8 mouse cellular contexts compared by ENCODE assay signal in genomic region chr9:123717186-123718008, GRCm38 (mm10). TPM values are rescaled to one million over a fixed set of nuclear protein-coding genes. Genes with fewer than 3 reads are reported as not detected.
DNase-seq lines count a peak whose midpoint lies in the region; ATAC-seq and TF ChIP-seq lines count a peak whose summit lies in the region.

Gene Lztfl1, minus strand, starts transcription at chr9:123717697.

- no peak for TF ChIP-seq CTCF in gastrocnemius, adult 2 months (IDR thresholded peaks at IDR 0.05)
- no peak for TF ChIP-seq CTCF in hindbrain, postnatal 0 days (IDR thresholded peaks at IDR 0.05; ENCODE audit: low read depth)
- TF ChIP-seq CTCF in left cerebral cortex, adult 2 months (IDR thresholded peaks at IDR 0.05), result no peak

- peak within 1 kb of the TSS; percentile 82 for H3K4me2 ChIP-seq in hindbrain, postnatal 0 days (ENCODE audit: low read depth, low read length)

- under 1% methylated on average over 55 of the region's 55 CpGs for WGBS in hindbrain, postnatal 0 days

- H3K36me3 ChIP-seq in hindbrain, postnatal 0 days (ENCODE audit: insufficient read depth, low read length), result no peaks in the 10 kb centered on the region

- H3K9ac ChIP-seq in hindbrain, postnatal 0 days (replicated peaks; ENCODE audit: low read length), result peak within 1 kb of the TSS; percentile 76

- intact Hi-C loops in gastrocnemius, adult 2 months (cut with DNase I), result loop anchor here (5.0 kb wide), 1 partner anchor 80 kb away; no protein-coding TSS in a partner anchor
- intact Hi-C loops in left cerebral cortex, adult 2 months (cut with DNase I), result loop anchor here (5.0 kb wide), 1 partner anchor 80 kb away; no protein-coding TSS in a partner anchor

- peaks cover 4% of the 10 kb centered on the region for H3K4me1 ChIP-seq in hindbrain, postnatal 0 days (ENCODE audit: insufficient read depth, low read length)

- peak; percentile 100 for DNase-seq in ZHBTc4 (ENCODE audit: low read depth, low spot score)
- DNase-seq in gastrocnemius, adult 2 months, result peak; percentile 97
- peak; percentile 100 for DNase-seq in hindbrain, postnatal 0 days (ENCODE audit: low spot score)
- DNase-seq in left cerebral cortex, adult 2 months (ENCODE audit: extremely low spot score in 1 of 2, low spot score in 2 of 2), result peak; percentile 94 to 96
- peak; percentile 98 to 99 for DNase-seq in right cerebral cortex, adult 2 months (ENCODE audit: low spot score in 2 of 2)
- peak; percentile 98 for DNase-seq in urinary bladder, postnatal 14 days (ENCODE audit: low spot score)

- peak; percentile 98 for ATAC-seq in common myeloid progenitor, adult 5-6 weeks (replicated peaks; ENCODE audit: low read depth, poor library complexity, severe bottlenecking)
- ATAC-seq in hindbrain, postnatal 0 days, result peak; percentile 100
- ATAC-seq in megakaryocyte, adult 5-6 weeks (ENCODE audit: poor library complexity, severe bottlenecking), result peak; percentile 97

- peak within 1 kb of the TSS; percentile 85 for H3K27ac ChIP-seq in gastrocnemius, adult 2 months
- peak within 1 kb of the TSS; percentile 71 for H3K27ac ChIP-seq in hindbrain, postnatal 0 days
- H3K27ac ChIP-seq in left cerebral cortex, adult 2 months, result peak within 1 kb of the TSS; percentile 78

- peak within 1 kb of the TSS; percentile 76 for H3K4me3 ChIP-seq in gastrocnemius, adult 2 months
- peak within 1 kb of the TSS; percentile 67 for H3K4me3 ChIP-seq in hindbrain, postnatal 0 days (ENCODE audit: low read length)
- peak within 1 kb of the TSS; percentile 70 for H3K4me3 ChIP-seq in left cerebral cortex, adult 2 months

- no peaks in the 10 kb centered on the region for H3K9me3 ChIP-seq in hindbrain, postnatal 0 days (ENCODE audit: low read length)

- no peaks in the 10 kb centered on the region for H3K27me3 ChIP-seq in hindbrain, postnatal 0 days (ENCODE audit: insufficient read depth, low read length)

RNA-seq across cellular contexts. Expression of gene Lztfl1, which starts in this region (rescaled TPM):
- 36.9 and 39.3 TPM in 2 replicates for total RNA-seq in common myeloid progenitor, adult 5-6 weeks (2017)
- total RNA-seq in gastrocnemius, adult 2 months (2021), result 10 to 100 TPM; 18.4 to 20.5 TPM
- 18.6 and 21.4 TPM in 2 replicates for total RNA-seq in hindbrain, postnatal 0 days (2014; rRNA removed)
- polyA plus RNA-seq in hindbrain, postnatal 0 days (2015; fragmentation: Nextera tagmentation; extraction: Ambion mirVana), result 43.3 and 49.0 TPM in 2 replicates
- total RNA-seq in left cerebral cortex, adult 2 months (2021), result 10 to 100 TPM; 69.2 to 77.4 TPM
- 23.5 and 31.5 TPM in 2 replicates for total RNA-seq in megakaryocyte, adult 5-6 weeks (2015)
- 25.5 and 26.1 TPM in 2 replicates for total RNA-seq in megakaryocyte, adult 5-6 weeks (2017)

Comparison
In these comparisons a context has a peak if more than half of its experiments do, and no peak if none do; other contexts are left out.
1. Peak in every context shown above with its lines: DNase-seq, ATAC-seq, H3K4me3 ChIP-seq and H3K27ac ChIP-seq.